Mouse (Mus musculus) heart, adult 2 months (tissue): ENCODE measurements at regions not wholly inside any gene's neighbourhood (a gene's known extent, or its start where the extent isn't known, plus 50 kb on each side); places are given as distances from the start of the nearest gene placed in this dataset.
"Not testable (repeated sequence)": the region's sequence is repeated elsewhere in the genome, so short reads cannot be mapped to it uniquely, and the experiment has no call there.

Experiments
- DNase-seq, 2 experiments: peaks; one replicate each; pipeline ENCODE4 v3.0.0; 2021
- H3K27ac ChIP-seq: fragments of 200-600 bp; 2 replicates; pipeline ENCODE4 v1.8.1; 2022
- H3K27me3 ChIP-seq: fragments of 200-500 bp; 2 replicates; pipeline ENCODE4 v1.6.1; 2012; ENCODE audit warnings: mild to moderate bottlenecking, low read length, inconsistent platforms, mixed read lengths; ENCODE audit not compliant: control insufficient read depth, insufficient read depth
- H3K36me3 ChIP-seq: fragments of 200-500 bp; 2 replicates; pipeline ENCODE4 v1.6.1; 2012; ENCODE audit warnings: low read length, inconsistent platforms; ENCODE audit not compliant: control insufficient read depth, insufficient read depth
- H3K4me1 ChIP-seq: fragments of 200-500 bp; 2 replicates; pipeline ENCODE4 v1.6.1; 2011; ENCODE audit warnings: low read length; ENCODE audit not compliant: control insufficient read depth, insufficient read depth
- H3K4me3 ChIP-seq: fragments of 200-600 bp; 2 replicates; pipeline ENCODE4 v1.8.1; 2022
- H3K79me2 ChIP-seq: fragments of 200-500 bp; replicated peaks from 2 replicates; pipeline ENCODE4 v1.6.1; 2012; ENCODE audit warnings: mild to moderate bottlenecking, inconsistent platforms, low read length, moderate library complexity, mixed read lengths; ENCODE audit not compliant: control insufficient read depth, insufficient read depth
- H3K9ac ChIP-seq: fragments of 200-500 bp; 2 replicates; pipeline ENCODE4 v1.6.1; 2012; ENCODE audit warnings: low read depth, mild to moderate bottlenecking, control low read depth, inconsistent platforms, low read length, mixed read lengths
- CTCF ChIP-seq: fragments of 200-600 bp; IDR thresholded peaks from 2 replicates; pipeline ENCODE4 v1.8.1; 2022; ENCODE audit warnings: antibody characterized with exemption, mild to moderate bottlenecking, moderate library complexity
- EP300 ChIP-seq: fragments of 200-500 bp; IDR thresholded peaks from 2 replicates; pipeline ENCODE4 v1.6.1; 2011; ENCODE audit warnings: low read depth, low read length, control low read depth; ENCODE audit not compliant: insufficient read depth
- POLR2A ChIP-seq: fragments of 200-500 bp; IDR thresholded peaks from 2 replicates; pipeline ENCODE4 v1.6.1; 2011; ENCODE audit warnings: mild to moderate bottlenecking, low read depth, low read length, control low read depth; ENCODE audit not compliant: insufficient read depth
- WGBS: fragments of 180-500 bp; shearing (Covaris S2); methylation state at CpG from one replicate; pipeline ENCODE4 v1.1.7; 2018; 5-methylcytosine and 5-hydroxymethylcytosine counted together
- intact Hi-C: fragments of 180-260 bp; cut with DNase I; formaldehyde crosslinking; loops from one replicate; pipeline ENCODE4 v1.15.1; 2025

- H3K36me3 ChIP-seq, H3K4me1 ChIP-seq, DNase-seq, H3K27ac ChIP-seq, H3K79me2 ChIP-seq, H3K9ac ChIP-seq, H3K4me3 ChIP-seq, intact Hi-C loops, H3K27me3 ChIP-seq: not testable (repeated sequence)
- peak; percentile 33 for TF ChIP-seq CTCF
- 44% methylated on average over 1 of the region's 1 CpGs for WGBS
Measured at GRCm38 (mm10) chr8:83803312-83803711, 62.2 kb upstream of the Adgre5 start.

- WGBS = 45% methylated on average over 3 of the region's 3 CpGs
- no peak overlapping the region for H3K4me3 ChIP-seq
- no peaks in the 10 kb centered on the region for H3K36me3 ChIP-seq
- no peaks in the 10 kb centered on the region for H3K27me3 ChIP-seq
- no peak for DNase-seq
- H3K27ac ChIP-seq = no peak overlapping the region
- TF ChIP-seq EP300 (no peak), POLR2A (no peak), CTCF (no peak)
- H3K79me2 ChIP-seq = no peaks in the 10 kb centered on the region
- H3K9ac ChIP-seq = no peak overlapping the region
- no peaks in the 10 kb centered on the region for H3K4me1 ChIP-seq
- intact Hi-C loops = no loop called here
Measured at GRCm38 (mm10) chr8:83802506-83802905, 61.4 kb upstream of the Adgre5 start.

GRCm38 (mm10) chr8:83799607-83799950 is 58.5 kb upstream of the Adgre5 start:
- Histone ChIP-seq H3K9ac (no peak overlapping the region), H3K27ac (no peak overlapping the region), H3K4me1 (no peaks in the 10 kb centered on the region), H3K4me3 (no peak overlapping the region), H3K36me3 (no peaks in the 10 kb centered on the region), H3K79me2 (no peaks in the 10 kb centered on the region), H3K27me3 (no peaks in the 10 kb centered on the region)
- TF ChIP-seq EP300 = no peak
- no peak for TF ChIP-seq CTCF
- no peak for TF ChIP-seq POLR2A
- intact Hi-C loops = no loop called here
- WGBS = 51% methylated on average over 8 of the region's 8 CpGs
- no peak for DNase-seq

- H3K27ac ChIP-seq = no peak overlapping the region
- no peak for DNase-seq
- H3K9ac ChIP-seq = no peak overlapping the region
- no peak overlapping the region for H3K4me3 ChIP-seq
- intact Hi-C loops = no loop called here
- H3K4me1 ChIP-seq = no peaks in the 10 kb centered on the region
- H3K36me3 ChIP-seq = no peaks in the 10 kb centered on the region
- no peak for TF ChIP-seq POLR2A
- 78% methylated on average over 9 of the region's 9 CpGs for WGBS
- H3K27me3 ChIP-seq = no peaks in the 10 kb centered on the region
- H3K79me2 ChIP-seq = no peaks in the 10 kb centered on the region
Measured at GRCm38 (mm10) chr8:83798881-83799606, 57.9 kb upstream of the Adgre5 start.

GRCm38 (mm10) chr8:83793491-83794238 is 52.5 kb upstream of the Adgre5 start:
- Histone ChIP-seq H3K79me2 (no peaks in the 10 kb centered on the region), H3K36me3 (no peaks in the 10 kb centered on the region), H3K27ac (no peak overlapping the region), H3K4me3 (no peak overlapping the region), H3K4me1 (no peaks in the 10 kb centered on the region), H3K27me3 (no peaks in the 10 kb centered on the region), H3K9ac (no peak overlapping the region)
- no peak for TF ChIP-seq EP300
- no peak for TF ChIP-seq CTCF
- TF ChIP-seq POLR2A = no peak
- DNase-seq = no peak
- 85% methylated on average over 16 of the region's 16 CpGs for whole genome bisulfite sequencing
- intact Hi-C loops = no loop called here
